Mouse (Mus musculus) heart, postnatal 4 days (tissue): Measurements from ENCODE around the gene Syn3. TPM values are rescaled to one million over a fixed set of nuclear protein-coding genes. Genes with fewer than 3 reads are reported as not detected.
A peak's percentile ranks its signal among the peaks of the same experiment; 100 is the strongest.

Experiments
- DNase-seq: peaks from one replicate; pipeline ENCODE4 v3.0.0; 2021
- total RNA-seq, 2 experiments: library from RNA; stranded (reverse); gene quantifications; 2 replicates each; pipeline ENCODE4 v1.2.3; 2021

Gene Syn3
- total RNA-seq, 2 experiments from 2014 or later: 0.38 to 0.60 TPM

GRCm38 (mm10) chr10:86273410-86274191 lies 225.1 kb downstream of the Syn3 start:
- peak; percentile 67 for DNase-seq

DNA sequence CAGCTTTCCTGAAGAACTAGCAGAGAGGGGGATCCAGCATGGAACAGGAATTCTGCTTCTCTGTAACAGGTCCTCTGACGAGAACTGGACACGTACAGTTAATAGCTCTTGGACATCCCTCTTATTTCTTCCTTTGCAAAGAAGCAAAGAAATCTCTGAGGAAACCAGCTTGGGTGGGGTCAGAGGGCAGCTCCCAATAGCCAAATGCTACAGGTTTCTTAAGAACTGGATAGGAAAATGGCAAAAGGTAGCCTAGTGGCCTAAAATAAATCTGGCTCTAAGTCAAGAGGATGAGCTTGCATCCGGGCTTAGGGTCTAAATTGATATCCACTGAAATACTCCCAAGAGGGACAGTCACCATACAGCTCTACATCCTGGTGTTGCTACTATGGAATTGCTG lies 225.9 kb downstream of the Syn3 start:
- no peak for DNase-seq

DNA sequence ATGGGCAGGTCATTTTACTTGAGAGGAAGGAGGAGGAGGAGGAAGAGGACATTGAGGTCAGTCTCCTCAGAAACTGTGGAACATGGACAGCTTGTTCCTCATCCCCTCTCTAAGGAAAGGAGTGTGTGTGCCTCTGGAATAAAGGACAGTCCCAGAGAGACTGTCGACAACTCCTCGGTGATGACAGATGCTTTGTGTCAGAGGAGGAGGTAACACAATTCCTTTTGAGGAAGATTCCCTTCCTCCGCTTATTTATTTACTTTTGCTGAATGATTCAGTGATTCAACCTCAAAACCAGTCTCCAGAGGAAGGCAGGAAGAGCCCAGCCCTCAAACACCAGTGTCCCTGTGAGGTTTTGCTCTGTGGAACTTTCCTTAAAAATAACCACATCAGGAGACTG lies 228.4 kb downstream of the Syn3 start:
- no peak for DNase-seq

DNA sequence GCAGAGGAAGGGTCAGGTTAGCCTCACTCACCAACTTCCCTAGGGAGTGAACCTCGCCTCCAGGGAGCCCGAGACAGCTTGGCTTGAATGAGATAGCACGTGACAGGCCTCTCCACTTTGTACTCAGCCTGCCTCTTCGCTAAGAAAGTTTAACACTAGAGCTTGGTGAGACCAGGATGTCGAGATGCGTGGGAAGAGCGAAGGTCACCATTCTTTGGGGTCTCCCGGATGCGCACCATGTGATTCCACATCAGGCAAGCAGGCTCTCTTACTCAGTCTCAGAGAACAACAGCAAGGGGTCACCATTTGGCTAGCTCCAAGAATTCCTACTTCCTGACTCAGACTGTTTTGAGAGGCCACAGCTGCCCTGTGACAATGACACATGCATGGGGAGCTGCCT lies 234.1 kb downstream of the Syn3 start:
- peak; percentile 35 for DNase-seq

- no peak for DNase-seq
Measured at GRCm38 (mm10) chr10:86261725-86262124, 237.0 kb downstream of the Syn3 start.

GRCm38 (mm10) chr10:86258992-86259391 lies 239.7 kb downstream of the Syn3 start:
- no peak for DNase-seq

GRCm38 (mm10) chr10:86258046-86258445 lies 240.7 kb downstream of the Syn3 start:
- DNase-seq: no peak

DNA sequence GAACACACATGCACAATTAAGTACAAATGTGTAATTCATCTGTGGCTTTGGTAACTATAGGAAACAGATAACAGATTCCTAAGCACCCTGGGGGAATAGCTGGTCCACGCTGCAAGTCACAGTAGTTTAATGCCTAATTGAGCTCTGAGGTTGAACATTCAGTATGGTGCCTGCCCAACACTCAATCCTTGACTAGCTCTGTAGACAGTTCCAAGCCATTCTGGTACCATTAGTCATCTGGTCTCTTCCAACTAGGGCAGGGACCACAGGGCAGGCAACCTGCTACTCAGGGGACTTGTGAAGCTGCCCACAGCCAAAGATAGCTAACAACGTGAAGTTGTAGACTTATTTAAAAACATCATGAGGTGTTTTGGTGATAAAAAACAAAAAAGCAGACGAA lies 241.7 kb downstream of the Syn3 start:
- DNase-seq: no peak

DNA sequence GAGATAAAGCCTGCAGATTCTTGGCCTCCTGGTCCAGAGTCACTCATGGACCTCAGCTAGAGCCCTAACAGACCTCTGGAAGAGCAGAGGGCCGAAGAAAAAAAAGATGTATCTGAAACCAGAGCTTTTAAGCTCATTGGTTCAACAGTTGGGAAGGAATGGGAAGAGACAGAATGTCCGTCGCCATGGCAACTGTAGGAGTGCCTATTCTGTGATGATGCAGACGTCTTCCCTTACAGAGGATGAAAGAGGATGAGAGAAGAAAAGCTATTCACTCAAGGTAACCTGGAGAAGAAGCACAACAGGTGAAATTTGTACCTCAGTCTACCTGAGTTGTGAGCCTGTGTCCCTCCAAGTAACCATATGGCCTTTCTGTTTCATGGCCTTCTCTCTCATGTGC lies 242.5 kb downstream of the Syn3 start:
- DNase-seq: no peak

DNA sequence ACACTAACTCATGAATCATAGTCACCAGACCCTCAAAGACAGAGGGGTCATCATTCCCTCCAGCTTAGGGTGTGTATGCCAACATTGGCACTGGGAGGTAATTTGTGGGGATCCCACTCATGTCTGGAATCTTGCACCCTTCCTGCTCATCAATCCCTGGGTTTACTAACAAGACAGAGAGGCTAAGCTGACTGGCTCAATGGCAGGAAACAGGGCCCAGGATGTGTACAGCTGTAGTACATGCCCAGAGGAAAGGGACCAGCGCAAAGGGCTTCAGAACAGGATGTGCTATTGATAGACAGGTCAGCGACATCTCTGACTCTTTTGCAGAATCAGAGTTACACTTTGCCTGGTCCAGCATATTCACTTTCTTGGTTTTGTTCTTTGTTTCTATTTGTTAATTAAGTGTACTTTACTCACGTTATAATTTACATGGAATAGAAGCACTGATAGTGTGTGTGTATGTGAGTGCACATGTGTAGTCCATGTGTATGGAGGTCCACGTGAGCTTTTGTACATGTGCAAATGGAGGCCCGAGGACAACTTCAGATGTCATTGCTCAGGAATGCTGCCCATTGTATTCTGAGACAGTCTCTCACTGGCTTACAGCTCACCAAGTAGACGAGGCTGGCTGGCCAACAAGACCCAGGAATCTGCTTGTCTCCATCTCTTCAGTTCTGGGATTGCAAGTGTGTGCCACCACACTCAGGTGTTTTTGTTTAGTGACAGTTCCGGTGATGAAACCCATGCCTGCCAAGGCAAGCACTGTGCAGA lies 248.4 kb downstream of the Syn3 start:
- DNase-seq: no peak

DNA sequence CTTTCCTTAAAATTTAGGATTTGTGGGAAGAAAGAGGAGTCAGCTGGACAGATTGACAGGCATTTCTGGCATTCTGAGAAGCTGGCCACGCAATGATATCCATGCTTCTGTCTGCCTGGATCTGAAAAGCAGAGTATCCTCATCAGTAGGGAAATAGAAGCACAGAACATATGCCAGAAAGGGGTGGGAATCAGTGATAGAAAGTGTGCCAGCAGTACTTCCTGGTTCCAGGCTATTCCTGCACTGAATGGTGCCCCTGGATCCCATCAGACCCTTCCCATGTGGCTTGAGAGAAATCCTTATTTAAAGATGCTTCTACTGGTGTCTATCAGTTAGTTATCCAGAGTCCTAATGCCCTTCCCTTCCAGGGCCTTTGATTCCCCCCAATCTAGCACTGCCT lies 249.4 kb downstream of the Syn3 start:
- no peak for DNase-seq

- no peak for DNase-seq
Measured at GRCm38 (mm10) chr10:86248807-86249206, 249.9 kb downstream of the Syn3 start.

- no peak for DNase-seq
Measured at GRCm38 (mm10) chr10:86248131-86248740, 250.5 kb downstream of the Syn3 start.

GRCm38 (mm10) chr10:86245396-86245795 lies 253.3 kb downstream of the Syn3 start:
- no peak for DNase-seq

GRCm38 (mm10) chr10:86243525-86243924 lies 255.2 kb downstream of the Syn3 start:
- no peak for DNase-seq

- DNase-seq: no peak
Measured at GRCm38 (mm10) chr10:86242721-86243120, 256.0 kb downstream of the Syn3 start.

DNA sequence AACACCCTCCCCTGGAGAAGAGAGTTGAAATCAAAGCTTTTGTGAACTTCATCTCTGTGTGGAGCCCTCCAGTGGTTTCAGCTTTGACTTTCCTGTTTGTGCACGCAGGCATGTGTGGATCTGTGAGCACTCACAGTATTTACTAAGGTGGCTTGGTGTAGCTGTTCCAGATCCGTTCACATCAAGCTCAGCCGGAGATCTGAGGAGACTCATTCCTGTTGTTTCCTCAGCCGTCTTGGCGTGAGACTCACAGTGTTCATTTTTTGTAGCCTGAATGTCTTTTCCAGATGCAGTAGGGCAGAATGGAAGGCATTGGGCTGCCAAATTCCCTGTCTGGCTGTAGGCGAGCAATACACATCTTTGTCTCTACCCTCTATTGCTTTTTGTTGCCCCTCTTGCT lies 268.7 kb downstream of the Syn3 start:
- DNase-seq: no peak

- DNase-seq: no peak
Measured at GRCm38 (mm10) chr10:86225480-86225879, 273.2 kb downstream of the Syn3 start.

GRCm38 (mm10) chr10:86218984-86219383 lies 279.7 kb downstream of the Syn3 start:
- DNase-seq: no peak

- DNase-seq: no peak
Measured at GRCm38 (mm10) chr10:86216836-86217235, 281.9 kb downstream of the Syn3 start.

- no peak for DNase-seq
Measured at GRCm38 (mm10) chr10:86212062-86212461, 286.6 kb downstream of the Syn3 start.

DNA sequence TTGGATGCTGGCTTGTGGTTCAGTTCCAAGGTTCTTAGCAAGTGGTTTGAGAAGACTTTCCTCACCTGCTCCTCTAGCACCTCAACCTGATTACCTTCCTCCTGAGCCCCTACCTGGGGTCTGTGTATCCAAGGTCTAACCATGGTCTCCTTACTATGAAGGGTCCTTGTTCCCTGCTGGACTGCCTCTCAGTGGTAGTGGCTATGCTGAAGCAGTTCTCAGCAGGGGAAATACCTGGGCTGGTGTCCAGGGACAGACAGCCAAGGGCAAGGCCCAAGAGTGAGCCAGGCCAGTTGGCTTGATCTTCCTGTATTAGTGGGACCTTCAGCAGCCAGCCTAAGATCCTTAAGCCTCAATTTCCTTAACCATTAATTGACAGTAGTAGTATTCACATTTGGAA lies 294.8 kb downstream of the Syn3 start:
- DNase-seq: peak; percentile 54

GRCm38 (mm10) chr10:86203175-86203574 lies 295.5 kb downstream of the Syn3 start:
- no peak for DNase-seq

- DNase-seq: no peak
Measured at GRCm38 (mm10) chr10:86201826-86202225, 296.9 kb downstream of the Syn3 start.
